Mouse (Mus musculus) c-Kit-positive CD71-positive TER-119-negative erythroid progenitor cells, embryonic 14.5 days (primary cell): Measurements from ENCODE around the gene Sirt2.
A peak's percentile ranks its signal among the peaks of the same experiment; 100 is the strongest.

Experiments
- DNase-seq: peaks from one replicate; pipeline ENCODE4 v3.0.0-alpha.2; 2013; ENCODE audit warnings: low read depth

The Sirt2 gene

DNA sequence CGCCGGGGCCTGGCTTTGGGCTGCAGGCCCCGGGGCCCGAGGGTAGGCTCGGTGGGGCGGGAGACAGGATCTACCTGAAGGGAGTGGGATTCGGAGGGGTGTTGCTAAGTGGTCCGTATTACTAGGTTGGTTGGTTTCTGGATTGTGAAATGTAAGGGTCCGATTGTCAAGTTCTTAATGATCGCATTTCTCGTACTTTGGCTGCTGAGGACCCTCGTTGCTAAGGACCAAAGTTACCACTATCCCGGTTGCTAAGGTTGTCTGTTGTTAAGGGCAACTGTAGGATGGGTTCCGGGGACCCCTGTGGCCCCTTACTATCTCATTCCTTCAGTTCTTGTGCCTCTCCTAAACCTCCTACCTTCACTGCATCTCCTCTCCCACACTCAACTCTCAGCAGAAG, 375 bp downstream of the Sirt2 start:
- no peak for DNase-seq

GRCm38 (mm10) chr7:28767462-28767965, 979 bp downstream of the Sirt2 start, which contains the start of gene Nfkbib:
Nfkbib (minus strand) TSS chr7:28767512.
- DNase-seq, result no peak

GRCm38 (mm10) chr7:28769414-28769958, 3.0 kb downstream of the Sirt2 start:
- no peak for DNase-seq

DNA sequence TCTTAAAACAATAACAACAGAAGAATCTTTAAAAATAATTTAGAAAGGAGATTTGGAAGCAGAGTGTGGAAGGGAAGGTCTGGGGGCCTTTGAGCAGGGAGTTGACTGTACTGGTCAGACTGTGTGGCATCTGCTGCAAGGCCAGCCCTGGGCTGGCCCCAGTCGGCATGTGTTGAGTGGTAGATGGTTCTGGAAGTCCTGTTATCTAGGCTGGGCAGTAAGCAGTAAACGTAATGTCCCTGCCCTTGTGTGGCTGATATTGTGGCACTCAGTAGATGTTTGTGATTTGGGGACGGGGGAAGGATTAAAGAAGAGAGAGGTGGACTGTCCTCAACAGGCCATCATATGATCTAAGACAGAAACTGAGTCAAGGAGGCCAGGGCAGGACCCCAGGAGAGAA, 3.8 kb downstream of the Sirt2 start:
- no peak for DNase-seq

DNA sequence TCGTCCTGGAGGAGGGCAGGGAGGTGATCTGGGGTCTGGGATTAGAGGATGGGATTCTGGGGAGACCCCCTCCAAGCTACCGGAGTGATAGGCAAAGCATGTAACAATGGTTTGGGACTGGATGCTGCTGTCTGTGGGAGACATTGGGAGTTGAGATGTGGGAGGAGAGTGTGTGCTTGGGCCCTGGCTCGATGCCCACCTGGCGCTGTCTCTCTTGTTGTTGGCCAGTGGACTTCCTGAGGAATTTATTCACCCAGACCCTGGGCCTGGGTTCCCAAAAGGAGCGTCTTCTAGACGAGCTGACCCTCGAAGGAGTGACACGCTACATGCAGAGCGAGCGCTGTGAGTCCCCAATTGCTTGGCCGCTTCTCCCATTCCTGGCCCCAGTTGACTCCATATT, 5.3 kb downstream of the Sirt2 start:
- no peak for DNase-seq

- DNase-seq, result no peak
Observed at GRCm38 (mm10) chr7:28773163-28773562, 6.6 kb downstream of the Sirt2 start.

GRCm38 (mm10) chr7:28774164-28774563, 7.6 kb downstream of the Sirt2 start:
- no peak for DNase-seq

- no peak for DNase-seq
Observed at GRCm38 (mm10) chr7:28775129-28775528, 8.6 kb downstream of the Sirt2 start.

- no peak for DNase-seq
Observed at GRCm38 (mm10) chr7:28778825-28779224, 12.3 kb downstream of the Sirt2 start.

- DNase-seq, result peak; percentile 93
Observed at GRCm38 (mm10) chr7:28780067-28780658, 13.6 kb downstream of the Sirt2 start.

GRCm38 (mm10) chr7:28780857-28781256, 14.3 kb downstream of the Sirt2 start:
- DNase-seq, result no peak

GRCm38 (mm10) chr7:28781261-28781663, 14.7 kb downstream of the Sirt2 start:
- no peak for DNase-seq

- DNase-seq, result no peak
Observed at GRCm38 (mm10) chr7:28785161-28785560, 18.6 kb downstream of the Sirt2 start.

DNA sequence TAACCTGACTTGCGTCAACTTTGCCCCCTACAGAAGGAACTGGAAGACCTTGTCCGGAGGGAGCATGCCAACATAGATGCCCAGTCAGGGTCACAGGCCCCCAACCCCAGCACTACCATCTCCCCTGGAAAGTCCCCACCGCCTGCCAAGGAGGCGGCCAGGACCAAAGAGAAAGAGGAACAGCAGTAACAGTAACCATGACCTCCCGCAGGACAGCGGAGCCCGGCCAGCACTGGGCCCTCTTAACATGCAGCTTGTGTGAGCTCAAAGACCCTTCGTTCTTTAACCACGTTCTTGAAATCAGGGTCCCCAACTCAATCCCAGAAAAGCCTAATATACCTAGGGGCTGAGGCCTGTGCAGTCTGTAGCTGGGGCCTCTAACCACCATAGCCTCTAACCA, 21.3 kb downstream of the Sirt2 start:
- no peak for DNase-seq

- no peak for DNase-seq
Observed at GRCm38 (mm10) chr7:28788307-28789195, 22.0 kb downstream of the Sirt2 start, which contains the start of gene Rinl. Rinl (plus strand) TSS chr7:28788969.

DNA sequence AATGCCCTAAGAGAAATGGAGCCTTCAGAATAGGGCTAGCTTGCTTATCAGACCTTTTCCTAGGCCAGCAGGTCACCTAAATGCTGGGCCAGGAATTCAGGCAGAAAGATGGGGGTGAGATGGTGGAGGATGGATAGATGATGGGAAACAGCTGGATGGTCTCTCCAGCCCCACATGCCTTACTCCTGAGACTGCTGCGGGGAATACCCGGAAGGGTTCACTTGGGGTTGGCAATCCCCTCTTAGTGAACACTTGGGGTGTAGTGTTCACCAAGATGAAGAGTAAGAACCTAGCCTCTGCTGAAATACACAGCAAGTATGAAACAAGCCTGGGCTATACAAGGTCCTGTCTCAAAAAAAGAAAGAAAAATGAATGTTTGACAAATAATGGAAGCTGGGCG, 22.7 kb downstream of the Sirt2 start:
- no peak for DNase-seq

- DNase-seq, result no peak
Observed at GRCm38 (mm10) chr7:28790066-28790806, 23.7 kb downstream of the Sirt2 start.

- DNase-seq, result no peak
Observed at GRCm38 (mm10) chr7:28791706-28792105, 25.2 kb downstream of the Sirt2 start.

DNA sequence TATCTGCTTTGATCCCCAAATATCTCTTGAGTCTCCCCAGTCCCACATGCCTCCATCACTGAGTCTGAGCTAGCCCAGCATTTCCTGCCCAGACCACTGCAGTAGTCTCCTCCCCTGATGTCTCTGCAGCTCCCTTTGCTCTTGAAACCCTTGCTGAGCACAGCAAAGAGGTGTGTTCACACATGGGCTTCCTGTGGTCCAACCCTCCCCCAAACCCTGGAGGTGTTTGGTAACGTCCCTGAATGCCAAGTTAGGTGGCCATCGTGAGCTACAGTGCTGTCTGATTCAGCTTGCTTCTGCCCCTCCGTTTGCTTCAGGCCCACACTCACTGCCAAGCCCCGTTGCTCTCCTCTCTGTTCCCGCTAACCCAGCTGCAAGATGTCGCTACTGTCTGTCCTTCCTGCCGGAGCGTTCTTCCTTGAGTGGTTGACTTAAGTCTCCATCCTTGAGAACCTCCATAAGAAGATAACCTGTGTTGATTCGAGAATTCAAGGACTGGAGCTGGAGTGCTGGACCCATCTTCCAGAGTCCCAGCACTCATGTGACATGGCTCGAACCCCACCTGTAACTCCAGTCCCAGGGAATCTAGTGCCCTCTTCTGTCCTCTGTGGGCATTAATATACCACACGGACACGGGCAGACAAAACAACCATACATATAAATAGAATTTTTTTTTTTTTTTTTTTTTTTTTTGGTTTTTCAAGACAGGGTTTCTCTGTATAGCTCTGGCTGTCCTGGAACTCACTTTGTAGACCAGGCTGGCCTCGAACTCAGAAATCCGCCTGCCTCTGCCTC, 26.1 kb downstream of the Sirt2 start:
- no peak for DNase-seq

- DNase-seq, result no peak
Observed at GRCm38 (mm10) chr7:28793834-28794233, 27.3 kb downstream of the Sirt2 start.

- DNase-seq, result no peak
Observed at GRCm38 (mm10) chr7:28794496-28794895, 28.0 kb downstream of the Sirt2 start.
